Mouse (Mus musculus): ENCODE results near the gene Cd300a.

Cd300a gene

GRCm38 (mm10) chr11:114866486-114867360, 23.1 kb upstream of the Cd300a start:
- in situ Hi-C loops (cut with MboI, MseI): loop anchor here in 1 of 2 experiments (10.0 kb wide), 1 partner anchor 832 kb away; no protein-coding TSS in a partner anchor

GRCm38 (mm10) chr11:114867361-114868235, 22.2 kb upstream of the Cd300a start:
- in situ Hi-C loops (cut with MboI, MseI): loop anchor here in 1 of 2 experiments (10.0 kb wide), 1 partner anchor 833 kb away; no protein-coding TSS in a partner anchor

- in situ Hi-C loops (cut with MboI, MseI): loop anchor here in 1 of 2 experiments (10.0 kb wide), 1 partner anchor 833 kb away; no protein-coding TSS in a partner anchor
Observed at GRCm38 (mm10) chr11:114868280-114868679, 21.6 kb upstream of the Cd300a start.

GRCm38 (mm10) chr11:114869787-114870186, 20.1 kb upstream of the Cd300a start:
- in situ Hi-C loops (cut with MboI, MseI): loop anchor here in 1 of 2 experiments (10.0 kb wide), 1 partner anchor 835 kb away; no protein-coding TSS in a partner anchor

- in situ Hi-C loops (cut with MboI, MseI): no loop called here
Observed at GRCm38 (mm10) chr11:114871540-114871939, 18.3 kb upstream of the Cd300a start.

GRCm38 (mm10) chr11:114873022-114873817, 16.6 kb upstream of the Cd300a start:
- in situ Hi-C loops (cut with MboI, MseI): no loop called here

GRCm38 (mm10) chr11:114874226-114875145, 15.4 kb upstream of the Cd300a start:
- in situ Hi-C loops (cut with MboI, MseI): no loop called here

- in situ Hi-C loops (cut with MboI, MseI): no loop called here
Observed at GRCm38 (mm10) chr11:114875301-114875801, 14.5 kb upstream of the Cd300a start.

GRCm38 (mm10) chr11:114876176-114876575, 13.7 kb upstream of the Cd300a start:
- in situ Hi-C loops (cut with MboI, MseI): no loop called here

- in situ Hi-C loops (cut with MboI, MseI): no loop called here
Observed at GRCm38 (mm10) chr11:114876621-114877020, 13.2 kb upstream of the Cd300a start.

- in situ Hi-C loops (cut with MboI, MseI): no loop called here
Observed at GRCm38 (mm10) chr11:114877145-114877544, 12.7 kb upstream of the Cd300a start.

- in situ Hi-C loops (cut with MboI, MseI): no loop called here
Observed at GRCm38 (mm10) chr11:114879666-114880065, 10.2 kb upstream of the Cd300a start.

- in situ Hi-C loops (cut with MboI, MseI): no loop called here
Observed at GRCm38 (mm10) chr11:114880185-114880584, 9.7 kb upstream of the Cd300a start.

GRCm38 (mm10) chr11:114880589-114880988, 9.3 kb upstream of the Cd300a start:
- in situ Hi-C loops (cut with MboI, MseI): no loop called here

- in situ Hi-C loops (cut with MboI, MseI): no loop called here
Observed at GRCm38 (mm10) chr11:114883251-114883789, 6.5 kb upstream of the Cd300a start.

GRCm38 (mm10) chr11:114884380-114885100, 5.3 kb upstream of the Cd300a start:
- in situ Hi-C loops (cut with MboI, MseI): no loop called here

- in situ Hi-C loops (cut with MboI, MseI): no loop called here
Observed at GRCm38 (mm10) chr11:114890542-114890941, 701 bp downstream of the Cd300a start.

GRCm38 (mm10) chr11:114896085-114896484, 6.2 kb downstream of the Cd300a start:
- in situ Hi-C loops (cut with MboI, MseI): no loop called here

GRCm38 (mm10) chr11:114898026-114898425, 8.2 kb downstream of the Cd300a start:
- in situ Hi-C loops (cut with MboI, MseI): no loop called here
